Mouse (Mus musculus) intestine, postnatal 0 days (tissue): ENCODE data around the gene Insl3. TPM values are rescaled to one million over a fixed set of nuclear protein-coding genes. Genes with fewer than 3 reads are reported as not detected.

ENCODE experiments used
- ATAC-seq: fragments of 200-750 bp; cut with Nextera tagmentation; 2 replicates; pipeline ENCODE4 v1.8.0; 2017; ENCODE audit warnings: mild to moderate bottlenecking, moderate TSS enrichment, moderate library complexity
- H3K27ac ChIP-seq: fragments of 300-500 bp; sonication (generic); 2 replicates; pipeline ENCODE4 v1.5.1; 2014; ENCODE audit warnings: mild to moderate bottlenecking, low read depth, low read length, moderate library complexity
- H3K27me3 ChIP-seq: fragments of 300-500 bp; sonication (generic); replicated peaks from 2 replicates; pipeline ENCODE4 v1.6.1; 2014; ENCODE audit warnings: low read length, mixed read lengths; ENCODE audit not compliant: control insufficient read depth, insufficient read depth
- H3K36me3 ChIP-seq: fragments of 300-500 bp; sonication (generic); 2 replicates; pipeline ENCODE4 v1.6.1; 2014; ENCODE audit warnings: mild to moderate bottlenecking, moderate library complexity; ENCODE audit not compliant: control insufficient read depth, insufficient read depth
- H3K4me1 ChIP-seq: fragments of 300-500 bp; sonication (generic); replicated peaks from 2 replicates; pipeline ENCODE4 v1.6.1; 2014; ENCODE audit warnings: antibody characterized with exemption, low read length, mixed read lengths; ENCODE audit not compliant: control insufficient read depth, insufficient read depth
- H3K4me2 ChIP-seq: fragments of 300-500 bp; sonication (generic); replicated peaks from 2 replicates; pipeline ENCODE4 v1.6.1; 2014; ENCODE audit warnings: low read depth, mild to moderate bottlenecking, moderate library complexity
- H3K4me3 ChIP-seq: fragments of 300-500 bp; sonication (generic); 2 replicates; pipeline ENCODE4 v1.5.1; 2014; ENCODE audit warnings: low read depth, low read length
- H3K9ac ChIP-seq: fragments of 300-500 bp; sonication (generic); 2 replicates; pipeline ENCODE4 v1.6.1; 2014; ENCODE audit warnings: mild to moderate bottlenecking, low read depth, low read length
- H3K9me3 ChIP-seq: fragments of 300-500 bp; sonication (generic); 2 replicates; pipeline ENCODE4 v1.6.1; 2016; ENCODE audit warnings: mixed run types; ENCODE audit not compliant: control insufficient read depth
- CTCF ChIP-seq: sonication (generic); IDR thresholded peaks from 2 replicates; pipeline ENCODE4 v1.5.1; 2016; ENCODE audit warnings: low read depth, mild to moderate bottlenecking, control low read depth, antibody characterized with exemption, moderate library complexity
- WGBS: fragments of 180-500 bp; shearing (Covaris S2); extraction: QIAGEN DNeasy Blood & Tissue Kit; methylation state at CpG from one replicate; pipeline ENCODE4 v1.1.7; 2014; 5-methylcytosine and 5-hydroxymethylcytosine counted together
- polyA plus RNA-seq: library from polyadenylated mRNA; unstranded; fragments of >200 nt; fragmentation: Nextera tagmentation; extraction: Ambion mirVana; gene quantifications from 2 replicates; pipeline ENCODE4 v1.2.1, GENCODE M21; 2015

Gene Insl3
- polyA plus RNA-seq, 1 experiment from 2014 or later, result 2.5 TPM

GRCm38 (mm10) chr8:71674071-71674470 is 14.9 kb upstream of the Insl3 start:
- Histone ChIP-seq H3K27me3 (peaks cover 17% of the 10 kb centered on the region; the same call in 1 of the 2 replicates), H3K4me3 (no peak overlapping the region), H3K27ac (no peak overlapping the region), H3K4me2 (no peak overlapping the region), H3K4me1 (peaks cover 6% of the 10 kb centered on the region; the same call in 1 of the 2 replicates), H3K9ac (no peak overlapping the region), H3K9me3 (no peaks in the 10 kb centered on the region), H3K36me3 (no peaks in the 10 kb centered on the region)
- ATAC-seq, result no peak
- no peak for TF ChIP-seq CTCF
- WGBS, result 69% methylated on average over 2 of the region's 2 CpGs

- peaks cover 6% of the 10 kb centered on the region; the same call in 1 of the 2 replicates for H3K4me1 ChIP-seq
- no peak for ATAC-seq
- no peak for TF ChIP-seq CTCF
- no peaks in the 10 kb centered on the region for H3K36me3 ChIP-seq
- H3K27ac ChIP-seq, result peak overlapping the region; percentile 82; the same call in 1 of the 2 replicates
- H3K4me2 ChIP-seq, result peak overlapping the region; percentile 90
- peaks cover 9% of the 10 kb centered on the region; the same call in 1 of the 2 replicates for H3K27me3 ChIP-seq
- peak overlapping the region; percentile 58; the same call in 1 of the 2 replicates for H3K9ac ChIP-seq
- H3K4me3 ChIP-seq, result peak overlapping the region; percentile 65
- no peaks in the 10 kb centered on the region for H3K9me3 ChIP-seq
- 45% methylated on average over 9 of the region's 9 CpGs for WGBS
Measured at GRCm38 (mm10) chr8:71675456-71676019, 13.5 kb upstream of the Insl3 start.

- H3K9me3 ChIP-seq, result no peaks in the 10 kb centered on the region
- ATAC-seq, result peak; percentile 69
- H3K27ac ChIP-seq, result peak within 1 kb of the TSS; percentile 82
- peak within 1 kb of the TSS; percentile 90 for H3K4me2 ChIP-seq
- 0 out of 2 replicates have a peak, but pooled peaks cover 5% of the 10 kb centered on the region for H3K36me3 ChIP-seq
- WGBS, result 3% methylated on average over 39 of the region's 40 CpGs
- TF ChIP-seq CTCF, result no peak
- H3K4me3 ChIP-seq, result peak within 1 kb of the TSS; percentile 65
- peaks cover 3% of the 10 kb centered on the region; the same call in 1 of the 2 replicates for H3K27me3 ChIP-seq
- H3K4me1 ChIP-seq, result peaks cover under 1% of the 10 kb centered on the region; the same call in 1 of the 2 replicates
- H3K9ac ChIP-seq, result peak within 1 kb of the TSS; percentile 58
Measured at GRCm38 (mm10) chr8:71676020-71676741, 12.8 kb upstream of the Insl3 start, which contains the start of gene Jak3. Gene Jak3, plus strand, starts transcription at chr8:71676296.

DNA sequence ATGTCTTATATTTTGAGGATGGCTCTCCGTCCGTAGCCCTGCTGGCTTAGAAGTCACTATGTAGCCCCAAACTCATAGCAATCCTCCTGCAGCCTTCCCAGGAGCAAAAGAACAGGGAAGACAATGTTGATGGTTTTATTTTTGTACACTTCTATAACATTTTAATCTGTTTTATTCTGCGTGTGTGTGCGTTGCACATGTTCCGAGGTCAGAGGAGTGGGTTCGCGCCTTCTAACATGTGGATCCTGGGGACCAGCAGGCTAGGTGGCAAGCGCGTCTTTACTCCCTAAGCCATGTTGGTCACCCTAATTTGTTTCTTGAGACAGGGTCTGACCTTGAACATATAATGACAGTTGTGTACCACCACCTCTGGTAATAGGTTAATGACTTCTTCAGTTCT is 12.2 kb upstream of the Insl3 start:
- H3K27ac ChIP-seq, result peak overlapping the region; percentile 82
- no peaks in the 10 kb centered on the region; the same call in 1 of the 2 replicates for H3K4me1 ChIP-seq
- H3K27me3 ChIP-seq, result peaks cover 3% of the 10 kb centered on the region
- H3K4me2 ChIP-seq, result peak overlapping the region; percentile 90
- WGBS, result 53% methylated on average over 9 of the region's 9 CpGs
- no peak for TF ChIP-seq CTCF
- H3K4me3 ChIP-seq, result peak overlapping the region; percentile 65
- H3K36me3 ChIP-seq, result 0 out of 2 replicates have a peak, but pooled peaks cover 5% of the 10 kb centered on the region
- peak overlapping the region; percentile 58 for H3K9ac ChIP-seq
- ATAC-seq, result no peak
- H3K9me3 ChIP-seq, result no peaks in the 10 kb centered on the region

DNA sequence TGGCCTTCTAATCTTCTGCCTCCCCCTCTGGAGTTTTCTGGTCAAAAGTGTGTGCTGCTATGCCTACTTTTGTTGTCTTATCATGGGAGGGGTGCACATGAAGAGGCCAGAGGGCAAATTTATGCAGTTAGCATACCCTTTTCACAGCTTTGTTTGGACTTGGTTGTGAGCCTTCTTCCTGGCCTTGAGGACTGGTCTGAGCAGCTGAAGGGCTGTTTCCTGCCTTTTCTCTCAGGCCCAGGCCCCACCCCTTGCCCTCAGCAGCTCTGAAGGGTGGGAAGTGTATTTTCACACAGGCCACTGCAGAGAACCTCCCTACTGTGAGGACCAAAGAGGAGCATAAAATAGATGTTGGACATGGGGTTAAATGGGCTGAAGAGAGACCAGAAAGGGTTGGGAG is 11.5 kb upstream of the Insl3 start:
- TF ChIP-seq CTCF, result no peak
- no peak overlapping the region for H3K27ac ChIP-seq
- H3K4me1 ChIP-seq, result no peaks in the 10 kb centered on the region; the same call in 1 of the 2 replicates
- no peaks in the 10 kb centered on the region for H3K9me3 ChIP-seq
- peaks cover 7% of the 10 kb centered on the region for H3K27me3 ChIP-seq
- 0 out of 2 replicates have a peak overlapping the region, but pooled peaks have one; percentile 9 for H3K4me2 ChIP-seq
- H3K9ac ChIP-seq, result no peak overlapping the region
- no peak overlapping the region for H3K4me3 ChIP-seq
- ATAC-seq, result no peak
- H3K36me3 ChIP-seq, result peaks cover 9% of the 10 kb centered on the region; the same call in 1 of the 2 replicates

DNA sequence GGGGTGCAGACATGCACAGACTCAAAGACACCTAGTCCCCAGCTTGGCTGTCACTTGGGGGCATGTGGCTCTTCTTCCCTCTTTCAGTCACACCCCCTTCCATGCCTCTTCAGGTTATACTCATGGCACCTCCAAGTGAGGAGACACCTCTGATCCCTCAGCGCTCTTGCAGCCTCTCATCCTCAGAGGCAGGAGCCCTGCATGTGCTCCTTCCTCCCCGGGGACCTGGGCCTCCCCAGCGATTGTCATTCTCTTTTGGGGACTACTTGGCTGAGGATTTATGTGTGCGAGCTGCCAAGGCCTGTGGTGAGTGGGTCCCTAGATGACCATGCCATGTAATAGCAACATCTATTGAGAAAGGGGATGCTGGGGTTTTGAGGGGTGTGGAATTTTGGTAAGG is 10.8 kb upstream of the Insl3 start:
- WGBS, result 66% methylated on average over 4 of the region's 4 CpGs
- peaks cover 7% of the 10 kb centered on the region for H3K27me3 ChIP-seq

More for the DNA sequence above, 10.8 kb upstream of the Insl3 start:
- Histone ChIP-seq H3K4me1 (no peaks in the 10 kb centered on the region; the same call in 1 of the 2 replicates), H3K9ac (no peak overlapping the region), H3K27ac (no peak overlapping the region), H3K36me3 (peaks cover 9% of the 10 kb centered on the region; the same call in 1 of the 2 replicates), H3K9me3 (no peaks in the 10 kb centered on the region), H3K4me3 (no peak overlapping the region), H3K4me2 (no peak overlapping the region)
- TF ChIP-seq CTCF, result no peak
- ATAC-seq, result no peak
